Mouse (Mus musculus) cerebellum, postnatal 10 days (tissue): ENCODE measurements at regions not wholly inside any gene's neighbourhood (a gene's known extent, or its start where the extent isn't known, plus 50 kb on each side); places are given as distances from the start of the nearest gene placed in this dataset.
A peak's percentile ranks its signal among the peaks of the same experiment; 100 is the strongest.

Source experiments
- DNase-seq, 2 experiments: peaks; one replicate each; pipeline ENCODE4 v3.0.0; 2021; ENCODE audit warnings: mixed read lengths in 2 of 2

GRCm38 (mm10) chr16:93011474-93011873 is 185.5 kb upstream of the Runx1 start:
- DNase-seq: no peak

GRCm38 (mm10) chr16:93006321-93006984 is 180.5 kb upstream of the Runx1 start:
- DNase-seq: peak; percentile 56 to 57

- DNase-seq: no peak
Measured at GRCm38 (mm10) chr16:93005470-93005869, 179.5 kb upstream of the Runx1 start.

GRCm38 (mm10) chr16:93003830-93004229 is 177.9 kb upstream of the Runx1 start:
- DNase-seq: no peak

- DNase-seq: no peak
Measured at GRCm38 (mm10) chr16:92998689-92999088, 172.7 kb upstream of the Runx1 start.

GRCm38 (mm10) chr16:92997636-92998035 is 171.7 kb upstream of the Runx1 start:
- peak; percentile 19 to 47 for DNase-seq

GRCm38 (mm10) chr16:92995993-92996350 is 170.0 kb upstream of the Runx1 start:
- no peak for DNase-seq

- DNase-seq: no peak
Measured at GRCm38 (mm10) chr16:92995132-92995992, 169.4 kb upstream of the Runx1 start.

GRCm38 (mm10) chr16:92992876-92993275 is 166.9 kb upstream of the Runx1 start:
- DNase-seq: no peak

- DNase-seq: no peak
Measured at GRCm38 (mm10) chr16:92991405-92991804, 165.5 kb upstream of the Runx1 start.

GRCm38 (mm10) chr16:92988416-92988815 is 162.5 kb upstream of the Runx1 start:
- DNase-seq: no peak

- DNase-seq: no peak
Measured at GRCm38 (mm10) chr16:92988000-92988399, 162.1 kb upstream of the Runx1 start.

GRCm38 (mm10) chr16:92985768-92986167 is 159.8 kb upstream of the Runx1 start:
- DNase-seq: no peak

GRCm38 (mm10) chr16:92982934-92983333 is 157.0 kb upstream of the Runx1 start:
- DNase-seq: no peak

GRCm38 (mm10) chr16:92979620-92980330 is 153.8 kb upstream of the Runx1 start:
- no peak for DNase-seq

GRCm38 (mm10) chr16:92976097-92976496 is 150.1 kb upstream of the Runx1 start:
- no peak for DNase-seq

- peak; percentile 94 to 96 for DNase-seq
Measured at GRCm38 (mm10) chr16:92975090-92975489, 149.1 kb upstream of the Runx1 start.

GRCm38 (mm10) chr16:92972681-92973080 is 146.7 kb upstream of the Runx1 start:
- no peak for DNase-seq

- no peak for DNase-seq
Measured at GRCm38 (mm10) chr16:92971956-92972355, 146.0 kb upstream of the Runx1 start.

GRCm38 (mm10) chr16:92970587-92970986 is 144.6 kb upstream of the Runx1 start:
- no peak for DNase-seq

GRCm38 (mm10) chr16:92969036-92969435 is 143.1 kb upstream of the Runx1 start:
- peak; percentile 79 to 81 for DNase-seq

- no peak for DNase-seq
Measured at GRCm38 (mm10) chr16:92966069-92966866, 140.3 kb upstream of the Runx1 start.

GRCm38 (mm10) chr16:92965651-92966050 is 139.7 kb upstream of the Runx1 start:
- peak; percentile 32 to 49 for DNase-seq
